8 mouse cellular contexts compared by ENCODE assay signal in genomic region chr3:127225167-127225798, GRCm38 (mm10).
DNase-seq lines count a peak whose midpoint lies in the region; ATAC-seq and TF ChIP-seq lines count a peak whose summit lies in the region.

No protein-coding gene starts in this region.

- peak; percentile 49; the same call in 1 of the 2 replicates for ATAC-seq in kidney, embryonic 16.5 days (ENCODE audit: low FRiP score, low TSS enrichment)
- peak; percentile 69 for ATAC-seq in hindbrain, embryonic 12.5 days (ENCODE audit: low FRiP score)
- ATAC-seq in midbrain, embryonic 15.5 days (replicated peaks): peak; percentile 73
- no peak for ATAC-seq in megakaryocyte, adult 5-6 weeks (ENCODE audit: poor library complexity, severe bottlenecking)

- H3K4me3 ChIP-seq in kidney, embryonic 16.5 days (ENCODE audit: low read length): peak overlapping the region; percentile 38
- H3K4me3 ChIP-seq in kidney, adult 2 months (ENCODE audit: insufficient read depth, low read depth, low read length): no peak overlapping the region
- H3K4me3 ChIP-seq in hindbrain, embryonic 12.5 days: peak overlapping the region; percentile 49
- H3K4me3 ChIP-seq in midbrain, embryonic 15.5 days: peak overlapping the region; percentile 61

- no peak overlapping the region for H3K9ac ChIP-seq in kidney, embryonic 16.5 days (replicated peaks; ENCODE audit: low read length)
- peak overlapping the region; percentile 67 for H3K9ac ChIP-seq in hindbrain, embryonic 12.5 days
- peak overlapping the region; percentile 50 for H3K9ac ChIP-seq in midbrain, embryonic 15.5 days

- peaks cover 13% of the 10 kb centered on the region for H3K4me1 ChIP-seq in kidney, embryonic 16.5 days (ENCODE audit: insufficient read depth, low read length)
- no peaks in the 10 kb centered on the region for H3K4me1 ChIP-seq in kidney, adult 2 months (ENCODE audit: control insufficient read depth, insufficient read depth, low read length)
- peaks cover 14% of the 10 kb centered on the region for H3K4me1 ChIP-seq in hindbrain, embryonic 12.5 days
- H3K4me1 ChIP-seq in midbrain, embryonic 15.5 days: peaks cover 40% of the 10 kb centered on the region

- WGBS in kidney, embryonic 16.5 days: 13% methylated on average over 16 of the region's 16 CpGs
- 12% methylated on average over 16 of the region's 16 CpGs for WGBS in kidney, adult 2 months
- 9% methylated on average over 16 of the region's 16 CpGs for WGBS in hindbrain, embryonic 12.5 days
- WGBS in midbrain, embryonic 15.5 days: 7% methylated on average over 16 of the region's 16 CpGs

- DNase-seq in kidney, adult 2 months: no peak
- DNase-seq in cerebellum, adult 18-20 months: peak; percentile 72 to 73
- no peak for DNase-seq in thymus, postnatal 14 days
- DNase-seq in thymus, postnatal 25 days: no peak

- no peak overlapping the region for H3K27ac ChIP-seq in kidney, embryonic 16.5 days (ENCODE audit: low read length)
- no peak overlapping the region for H3K27ac ChIP-seq in kidney, adult 2 months (ENCODE audit: insufficient read depth, low read depth, low read length)
- peak overlapping the region; percentile 87 for H3K27ac ChIP-seq in hindbrain, embryonic 12.5 days
- H3K27ac ChIP-seq in midbrain, embryonic 15.5 days: peak overlapping the region; percentile 93

- peak overlapping the region; percentile 71 for H3K4me2 ChIP-seq in kidney, embryonic 16.5 days (replicated peaks; ENCODE audit: low read depth, low read length)
- H3K4me2 ChIP-seq in hindbrain, embryonic 12.5 days (replicated peaks): peak overlapping the region; percentile 58
- H3K4me2 ChIP-seq in midbrain, embryonic 15.5 days: peak overlapping the region; percentile 63

- TF ChIP-seq CTCF in kidney, adult 2 months (conservative IDR thresholded peaks at IDR 0.05; ENCODE audit: insufficient read depth, insufficient read length, low read depth, low read length): no peak

- H3K36me3 ChIP-seq in kidney, embryonic 16.5 days (ENCODE audit: insufficient read depth, low read length): no peaks in the 10 kb centered on the region
- no peaks in the 10 kb centered on the region for H3K36me3 ChIP-seq in kidney, adult 2 months (ENCODE audit: control insufficient read depth, insufficient read depth, low read length)
- no peaks in the 10 kb centered on the region for H3K36me3 ChIP-seq in hindbrain, embryonic 12.5 days
- no peaks in the 10 kb centered on the region for H3K36me3 ChIP-seq in midbrain, embryonic 15.5 days (replicated peaks)

- no peak for TF ChIP-seq POLR2A in kidney, adult 2 months (IDR thresholded peaks at IDR 0.05; ENCODE audit: low read depth, low read length)

- H3K9me3 ChIP-seq in kidney, embryonic 16.5 days (ENCODE audit: low read length): no peaks in the 10 kb centered on the region
- no peaks in the 10 kb centered on the region for H3K9me3 ChIP-seq in hindbrain, embryonic 12.5 days (replicated peaks)
- H3K9me3 ChIP-seq in midbrain, embryonic 15.5 days: no peaks in the 10 kb centered on the region

- H3K27me3 ChIP-seq in kidney, embryonic 16.5 days (ENCODE audit: insufficient read depth, low read length): no peaks in the 10 kb centered on the region
- H3K27me3 ChIP-seq in kidney, adult 2 months (replicated peaks; ENCODE audit: control insufficient read depth, insufficient read depth, low read length): no peaks in the 10 kb centered on the region
- no peaks in the 10 kb centered on the region for H3K27me3 ChIP-seq in hindbrain, embryonic 12.5 days
- no peaks in the 10 kb centered on the region for H3K27me3 ChIP-seq in midbrain, embryonic 15.5 days (replicated peaks)

Comparison
In these comparisons a context has a peak if more than half of its experiments do, and no peak if none do; other contexts are left out.
1. H3K27ac ChIP-seq: peak in hindbrain, embryonic 12.5 days (single experiment) and midbrain, embryonic 15.5 days (single experiment); none in kidney, embryonic 16.5 days (single experiment) and kidney, adult 2 months (single experiment).
2. DNase-seq: peak in cerebellum, adult 18-20 months (2 of 2); none in kidney, adult 2 months (single experiment), thymus, postnatal 14 days (single experiment) and thymus, postnatal 25 days (single experiment).
3. Peak in every context shown above with its lines, with median percentiles within 50 percentile points of each other: H3K4me2 ChIP-seq.